Mouse (Mus musculus) brain, adult 10 weeks (tissue): ENCODE data around the gene Mad2l1bp. TPM values are rescaled to one million over a fixed set of nuclear protein-coding genes. Genes with fewer than 3 reads are reported as not detected.

Experiments
- polyA plus RNA-seq: library from polyadenylated mRNA; stranded (reverse); fragments of 350-450 nt; fragmentation: Illumina TruSeq; extraction: RNeasy Lipid Tissue Mini Kit (QIAGEN cat#74804); gene quantifications from one replicate; pipeline ENCODE4 v1.2.3, GENCODE M21; 2015; ENCODE audit warnings: low read depth, low replicate concordance

The Mad2l1bp gene
- polyA plus RNA-seq: 16.5 TPM

DNA sequence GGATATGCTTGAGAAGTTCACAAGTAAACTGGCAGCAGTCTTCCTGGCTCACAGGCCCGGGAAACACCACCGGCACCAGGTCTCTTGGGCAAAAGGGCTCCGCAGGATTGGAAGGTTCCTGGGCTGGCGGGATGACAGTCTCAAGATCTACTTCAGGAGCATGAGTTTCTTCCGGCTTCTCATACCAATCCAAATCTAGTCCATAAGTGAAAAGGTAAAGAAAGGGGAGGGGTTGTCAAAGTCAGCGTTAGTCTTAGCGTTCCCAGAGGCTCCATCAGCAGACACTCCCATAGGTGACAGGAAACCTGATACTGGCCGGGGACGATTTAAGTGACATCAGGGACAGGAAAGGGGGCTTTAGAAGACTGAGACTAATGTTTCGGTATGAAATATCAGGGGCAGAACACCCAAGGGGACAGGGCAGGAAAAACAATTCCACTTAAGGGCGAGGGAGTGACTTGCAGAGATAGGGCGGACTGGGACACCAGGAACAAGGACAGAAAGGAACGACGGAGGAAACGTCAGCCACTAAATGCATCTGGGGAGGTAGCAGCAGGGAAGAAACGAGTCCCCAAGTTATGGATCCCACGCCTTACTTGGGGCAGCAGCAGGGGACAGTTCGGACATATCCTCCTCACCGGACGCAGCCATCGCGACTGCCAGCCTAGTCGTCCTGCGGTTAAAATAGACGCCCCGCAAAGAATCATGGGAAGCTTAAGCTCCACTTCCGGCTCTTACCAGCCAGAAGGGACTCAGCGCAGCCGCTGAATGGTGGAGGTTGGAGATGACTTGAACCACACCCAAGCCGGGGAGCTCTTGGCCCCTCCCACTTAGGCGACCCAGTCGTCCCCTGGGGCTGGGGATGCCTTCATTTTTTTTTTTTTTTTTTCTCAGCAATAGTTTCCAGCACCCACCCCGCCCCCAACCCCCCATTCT lies at the start of gene Mad2l1bp:
TSS of gene Mad2l1bp (minus strand) at position 707 of the 936 bp plus-strand sequence.

GRCm38 (mm10) chr17:46202421-46203071 lies 49.2 kb upstream of the Mad2l1bp start, which contains the start of the genes Polh and Xpo5:
Gene Polh (minus strand): TSS chr17:46202645.
Gene Xpo5 (plus strand): TSS chr17:46202782.

DNA sequence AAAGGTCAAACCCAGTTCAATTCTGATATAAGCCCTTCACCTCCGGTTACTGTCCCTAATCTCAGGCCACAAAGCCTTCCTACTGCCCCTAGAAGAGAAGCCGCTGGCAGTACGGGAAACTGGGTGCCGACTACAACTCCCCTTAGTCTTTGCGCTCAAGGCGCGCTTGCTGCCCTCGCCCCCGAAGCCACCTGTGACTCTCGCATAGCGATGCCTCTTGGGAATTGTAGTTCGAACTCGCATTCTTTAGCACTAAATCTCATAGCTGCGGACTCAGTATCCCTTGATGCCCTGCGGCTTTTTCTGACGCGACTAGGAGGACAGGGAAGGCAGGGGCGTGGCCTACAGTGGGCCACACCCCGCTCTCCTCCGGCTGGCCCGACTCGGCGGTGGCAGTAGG lies 7.3 kb upstream of the Mad2l1bp start, which contains the start of gene Gtpbp2:
TSS of gene Gtpbp2 (plus strand) at position 347 of the 400 bp plus-strand sequence.

GRCm38 (mm10) chr17:46143578-46144423 lies 9.6 kb downstream of the Mad2l1bp start, which contains the start of gene Rsph9:
Gene Rsph9 (minus strand): TSS chr17:46144216.

DNA sequence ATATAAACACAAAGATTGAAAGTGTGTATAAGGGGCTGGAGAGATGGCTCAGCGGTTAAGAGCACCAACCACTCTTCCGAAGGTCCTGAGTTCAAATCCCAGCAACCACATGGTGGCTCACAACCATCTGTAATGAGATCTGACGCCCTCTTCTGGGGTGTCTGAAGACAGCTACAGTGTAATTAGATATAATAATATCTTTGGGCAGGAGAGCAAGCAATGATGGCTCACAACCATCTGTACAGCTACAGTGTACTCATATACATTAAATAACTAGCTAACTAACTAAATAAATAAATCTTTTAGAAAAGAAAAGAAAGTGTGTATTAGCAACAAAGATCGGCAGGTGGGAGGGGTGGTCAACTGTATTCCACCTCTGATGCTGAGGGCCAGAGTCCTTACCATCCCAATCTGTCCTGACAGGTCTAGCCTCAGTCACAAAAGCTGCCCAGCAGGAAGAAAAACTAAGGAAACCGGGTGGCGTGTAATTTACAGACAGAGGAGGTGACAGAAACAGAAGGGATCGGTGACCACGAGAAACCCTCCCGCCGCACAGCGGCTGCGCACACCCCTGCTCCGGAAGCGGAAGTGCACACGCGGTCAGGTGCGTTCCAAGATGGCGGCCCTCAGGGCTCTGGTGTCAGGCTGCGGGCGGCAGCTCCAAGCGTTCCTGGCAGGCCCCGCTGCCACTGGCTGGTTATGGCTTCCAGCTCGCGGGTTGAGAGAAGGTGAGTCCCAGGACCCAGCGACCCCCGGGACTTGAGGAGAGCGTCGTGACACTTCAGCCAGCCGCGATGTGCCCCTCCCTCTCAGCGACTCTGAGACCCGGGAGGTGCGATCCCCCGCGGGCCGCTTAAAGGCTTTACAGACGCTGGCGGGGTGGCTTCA lies 42.7 kb downstream of the Mad2l1bp start, which contains the start of gene Mrps18a:
TSS of gene Mrps18a (plus strand) at position 585 of the 888 bp plus-strand sequence.

Other genes starting within 250 kb of the Mad2l1bp start
- gene Vegfa, start 121.2 kb downstream of the Mad2l1bp start, polyA plus RNA-seq: 101 TPM
- 130 TPM for gene Mrps18a, start 42.6 kb downstream of the Mad2l1bp start, polyA plus RNA-seq
- gene Rsph9, start 9.3 kb downstream of the Mad2l1bp start, polyA plus RNA-seq: 23.4 TPM
- gene Gtpbp2, start 7.5 kb upstream of the Mad2l1bp start, polyA plus RNA-seq: 86.9 TPM
- 3.9 TPM for gene Polh, start 49.1 kb upstream of the Mad2l1bp start, polyA plus RNA-seq
- 28.6 TPM for gene Xpo5, start 49.2 kb upstream of the Mad2l1bp start, polyA plus RNA-seq
- 41.5 TPM for gene Polr1c, start 94.5 kb upstream of the Mad2l1bp start, polyA plus RNA-seq
- gene Yipf3, start 94.5 kb upstream of the Mad2l1bp start, polyA plus RNA-seq: 66.5 TPM
- gene Lrrc73, start 100.0 kb upstream of the Mad2l1bp start, polyA plus RNA-seq: 44.4 TPM
- gene Tjap1, start 129.5 kb upstream of the Mad2l1bp start, polyA plus RNA-seq: 31.4 TPM
- gene Dlk2, start 143.9 kb upstream of the Mad2l1bp start, polyA plus RNA-seq: 36.9 TPM
- gene Abcc10, start 174.8 kb upstream of the Mad2l1bp start, polyA plus RNA-seq: 5.0 TPM
- 30.7 TPM for gene Zfp318, start 230.2 kb upstream of the Mad2l1bp start, polyA plus RNA-seq